Mouse (Mus musculus) G1E (cell line): Measurements from ENCODE around the gene Gpr35.

Experiments
- CTCF ChIP-seq: IDR thresholded peaks from 2 replicates; pipeline ENCODE4 v1.5.1; 2012; ENCODE audit warnings: low read depth, low read length, inconsistent platforms, mixed read lengths
- POLR2AphosphoS5 ChIP-seq: IDR thresholded peaks from 2 replicates; pipeline ENCODE4 v1.6.1; 2012; ENCODE audit warnings: low read depth, low read length, inconsistent platforms; ENCODE audit not compliant: insufficient replicate concordance
- TAL1 ChIP-seq: conservative IDR thresholded peaks from 2 replicates; pipeline ENCODE4 v1.6.1; 2012; ENCODE audit warnings: low read depth, low read length, inconsistent platforms, mixed read lengths

- TF ChIP-seq CTCF (no peak), TAL1 (no peak), POLR2AphosphoS5 (no peak)
These were observed 62.7 kb downstream of the Gpr35 start for GRCm38 (mm10) chr1:93013367-93013766.
